Mouse (Mus musculus) bone marrow, adult 2 months (tissue): ENCODE measurements around the gene Nyap2.

Experiments
- CTCF ChIP-seq: fragments of 200-500 bp; IDR thresholded peaks from 2 replicates; pipeline ENCODE4 v1.5.1; 2011; ENCODE audit warnings: low read length, control low read depth; ENCODE audit not compliant: control insufficient read depth, insufficient read depth
- POLR2A ChIP-seq: fragments of 200-500 bp; IDR thresholded peaks from 2 replicates; pipeline ENCODE4 v1.6.1; 2011; ENCODE audit warnings: low read depth, mild to moderate bottlenecking, control low read depth, low read length, borderline replicate concordance; ENCODE audit not compliant: control insufficient read depth

DNA sequence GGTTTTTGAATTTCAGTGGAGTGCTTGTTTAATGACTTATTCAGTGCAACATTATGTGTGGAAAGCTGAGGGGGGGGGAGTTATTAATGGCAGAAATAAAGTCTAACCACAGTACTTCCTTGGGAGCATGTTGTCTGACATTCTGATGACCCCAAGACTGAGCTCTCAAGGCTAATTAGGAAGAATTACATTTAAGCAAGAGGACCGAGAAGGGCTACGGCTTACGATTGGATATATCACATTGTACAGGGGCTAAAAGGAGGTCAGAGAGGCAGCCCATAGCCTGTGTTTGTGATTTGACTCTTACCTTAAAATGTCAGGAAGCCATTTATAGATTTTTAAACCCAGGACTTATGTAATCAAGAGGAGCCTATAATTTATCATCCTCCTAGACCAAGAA is 208.9 kb downstream of the Nyap2 start:
- TF ChIP-seq POLR2A (no peak), CTCF (no peak)
